Mouse (Mus musculus) embryonic facial prominence, embryonic 13.5 days (tissue): ENCODE measurements around the gene Cox14. TPM values are rescaled to one million over a fixed set of nuclear protein-coding genes. Genes with fewer than 3 reads are reported as not detected.

Source experiments
- ATAC-seq: fragments of 200-750 bp; cut with Nextera tagmentation; 2 replicates; pipeline ENCODE4 v1.8.0; 2017; ENCODE audit warnings: low read depth; ENCODE audit not compliant: insufficient number of reproducible peaks, insufficient read depth, low FRiP score, low TSS enrichment
- H3K27ac ChIP-seq: fragments of 300-500 bp; sonication (generic); 2 replicates; pipeline ENCODE4 v1.5.1; 2015; ENCODE audit warnings: moderate library complexity, mild to moderate bottlenecking, inconsistent platforms
- H3K27me3 ChIP-seq: fragments of 300-500 bp; sonication (generic); 2 replicates; pipeline ENCODE4 v1.6.1; 2015; ENCODE audit warnings: mild to moderate bottlenecking, inconsistent platforms
- H3K36me3 ChIP-seq: fragments of 300-500 bp; sonication (generic); 2 replicates; pipeline ENCODE4 v1.6.1; 2015; ENCODE audit warnings: mild to moderate bottlenecking, inconsistent platforms
- H3K4me1 ChIP-seq: fragments of 300-500 bp; sonication (generic); 2 replicates; pipeline ENCODE4 v1.6.1; 2015; ENCODE audit warnings: inconsistent platforms
- H3K4me2 ChIP-seq: fragments of 300-500 bp; sonication (generic); 2 replicates; pipeline ENCODE4 v1.6.1; 2015; ENCODE audit warnings: moderate library complexity, mild to moderate bottlenecking, inconsistent platforms
- H3K4me3 ChIP-seq: fragments of 300-500 bp; sonication (generic); 2 replicates; pipeline ENCODE4 v1.5.1; 2015; ENCODE audit warnings: mild to moderate bottlenecking, inconsistent platforms
- H3K9ac ChIP-seq: fragments of 300-500 bp; sonication (generic); 2 replicates; pipeline ENCODE4 v1.6.1; 2015; ENCODE audit warnings: mild to moderate bottlenecking, inconsistent platforms
- H3K9me3 ChIP-seq: fragments of 300-500 bp; sonication (generic); 2 replicates; pipeline ENCODE4 v1.6.1; 2016; ENCODE audit warnings: inconsistent platforms
- WGBS: fragments of 180-500 bp; shearing (Covaris S2); methylation state at CpG from one replicate; pipeline ENCODE4 v1.1.7; 2015; ENCODE audit warnings: mixed read lengths; 5-methylcytosine and 5-hydroxymethylcytosine counted together
- polyA plus RNA-seq: library from polyadenylated mRNA; unstranded; fragments of >200 nt; fragmentation: Nextera tagmentation; extraction: Ambion mirVana; gene quantifications from 2 replicates; pipeline ENCODE4 v1.2.1, GENCODE M21; 2015

Cox14 gene
- 144 and 179 TPM in 2 replicates for polyA plus RNA-seq

DNA sequence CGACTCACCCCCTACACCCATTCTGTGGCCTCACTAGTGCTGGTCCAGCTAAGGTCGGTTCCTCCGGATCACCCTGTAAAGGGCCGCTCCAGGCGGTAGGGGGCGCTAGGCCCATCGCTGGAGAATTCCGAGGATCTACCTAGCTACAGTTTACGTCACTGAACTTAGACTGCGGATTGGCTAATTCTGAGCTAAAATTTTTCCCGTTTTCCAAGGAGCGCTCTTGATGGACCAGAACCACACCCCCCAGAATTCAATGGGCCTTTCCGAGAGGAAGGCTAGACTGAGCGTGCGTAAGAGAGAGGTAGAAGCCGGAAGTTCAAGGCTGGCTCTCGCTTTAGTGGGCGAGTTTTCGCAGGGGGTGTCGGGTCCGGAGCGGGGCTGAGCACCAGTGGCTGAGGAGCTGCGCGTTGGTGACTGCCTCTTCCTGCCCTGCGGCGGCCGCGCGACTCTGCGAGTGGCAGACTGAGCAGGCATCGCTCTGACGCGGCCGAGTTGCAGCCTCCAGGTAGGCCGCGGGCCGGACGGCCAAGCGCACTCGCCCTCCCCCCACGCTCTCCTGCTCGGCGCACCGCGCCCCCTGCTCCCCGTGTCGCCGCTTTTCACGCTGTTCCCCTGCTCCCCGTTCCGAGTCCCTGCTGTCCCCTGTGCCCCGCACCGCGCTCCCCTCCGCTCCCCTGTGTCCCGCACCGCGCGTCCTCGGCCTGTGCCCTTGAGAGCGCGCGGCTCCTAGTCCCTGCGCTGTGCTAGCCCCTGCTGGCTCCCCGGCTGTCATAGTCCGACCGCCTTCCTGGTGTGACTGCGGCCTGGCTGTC lies at the start of gene Cox14:
Gene Cox14, plus strand, starts transcription at position 278 of the 815 bp plus-strand sequence.
- under 1% methylated on average over 68 of the region's 68 CpGs for whole genome bisulfite sequencing
- peak; percentile 94 for ATAC-seq
- H3K9ac ChIP-seq, result peak within 1 kb of the TSS; percentile 94

DNA sequence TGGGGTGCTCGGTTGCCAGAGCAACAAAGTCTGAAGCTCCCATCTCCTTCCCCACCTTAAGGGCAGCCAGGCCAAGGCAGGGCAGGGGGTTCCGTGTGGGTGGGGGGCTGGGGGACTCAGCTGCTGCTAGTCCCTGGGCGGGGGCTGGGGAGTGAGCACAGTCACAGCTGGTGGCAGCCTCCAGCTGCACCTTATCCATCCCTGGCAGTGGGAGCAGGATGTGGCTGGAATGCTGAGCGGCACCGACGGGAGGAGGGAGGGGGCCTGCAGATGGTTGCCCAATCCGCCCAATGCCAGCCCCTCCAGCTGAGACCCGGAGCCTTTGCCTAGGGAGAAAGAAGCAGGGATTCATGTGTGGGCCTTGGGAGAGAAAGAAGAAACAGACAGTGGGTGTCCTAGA lies 48.3 kb upstream of the Cox14 start:
- H3K4me1 ChIP-seq, result peaks cover 16% of the 10 kb centered on the region
- no peaks in the 10 kb centered on the region for H3K9me3 ChIP-seq
- 31% methylated on average over 8 of the region's 8 CpGs for WGBS
- no peaks in the 10 kb centered on the region for H3K36me3 ChIP-seq
- no peak for ATAC-seq
- H3K4me2 ChIP-seq, result no peak overlapping the region
- H3K27me3 ChIP-seq, result peaks cover 27% of the 10 kb centered on the region
- 0 out of 2 replicates have a peak overlapping the region, but pooled peaks have one; percentile 27 for H3K9ac ChIP-seq
- H3K27ac ChIP-seq, result no peak overlapping the region
- no peak overlapping the region for H3K4me3 ChIP-seq

More for the DNA sequence above, at the start of gene Cox14:
- Histone ChIP-seq H3K27me3 (no peaks in the 10 kb centered on the region), H3K36me3 (peaks cover 40% of the 10 kb centered on the region), H3K9me3 (0 out of 2 replicates have a peak, but pooled peaks cover 4% of the 10 kb centered on the region), H3K4me1 (peaks cover 23% of the 10 kb centered on the region), H3K4me2 (peak within 1 kb of the TSS; percentile 65), H3K4me3 (peak within 1 kb of the TSS; percentile 96), H3K27ac (peak within 1 kb of the TSS; percentile 91)

DNA sequence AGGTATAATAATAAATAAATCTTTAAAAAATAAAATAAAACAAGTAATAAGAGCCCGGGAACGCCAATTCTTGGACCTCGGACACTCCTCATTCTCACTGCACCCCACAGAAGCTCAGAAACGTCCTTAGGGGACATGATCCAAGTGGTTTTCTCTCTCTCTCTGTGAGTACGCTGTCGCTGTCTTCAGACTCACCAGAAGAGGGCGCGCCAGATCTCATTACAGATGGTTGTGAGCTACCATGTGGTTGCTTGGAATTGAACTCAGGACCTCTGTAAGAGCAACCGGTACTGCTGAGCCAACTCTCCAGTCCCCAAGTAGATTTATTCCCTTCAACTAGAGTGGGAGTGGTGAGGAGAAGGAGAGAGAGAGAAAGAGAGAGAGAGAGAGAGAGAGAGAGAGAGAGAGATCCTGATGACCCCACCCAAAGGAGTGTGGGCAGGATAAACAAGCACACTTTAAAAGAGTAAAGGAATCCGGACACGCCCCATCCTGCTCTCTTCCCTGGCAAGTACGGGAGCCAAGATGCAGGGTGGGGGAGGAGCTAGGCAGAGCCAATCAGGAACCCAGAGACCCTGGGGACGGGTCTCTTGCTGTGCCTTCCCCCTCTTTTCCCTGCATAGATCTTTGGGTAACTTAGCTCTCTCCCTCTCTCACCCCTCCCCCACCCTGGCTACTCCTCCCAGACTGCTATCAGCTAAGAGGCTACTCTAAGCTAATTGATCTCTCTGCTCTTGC lies 47.2 kb upstream of the Cox14 start:
- no peak overlapping the region for H3K4me3 ChIP-seq
- H3K9me3 ChIP-seq, result no peaks in the 10 kb centered on the region
- 0 out of 2 replicates have a peak overlapping the region, but pooled peaks have one; percentile 9 for H3K4me2 ChIP-seq
- no peak overlapping the region for H3K27ac ChIP-seq
- WGBS, result 10% methylated on average over 13 of the region's 13 CpGs
- H3K27me3 ChIP-seq, result peaks cover 16% of the 10 kb centered on the region
- H3K36me3 ChIP-seq, result no peaks in the 10 kb centered on the region
- H3K4me1 ChIP-seq, result peaks cover 16% of the 10 kb centered on the region
- no peak for ATAC-seq
- no peak overlapping the region for H3K9ac ChIP-seq

DNA sequence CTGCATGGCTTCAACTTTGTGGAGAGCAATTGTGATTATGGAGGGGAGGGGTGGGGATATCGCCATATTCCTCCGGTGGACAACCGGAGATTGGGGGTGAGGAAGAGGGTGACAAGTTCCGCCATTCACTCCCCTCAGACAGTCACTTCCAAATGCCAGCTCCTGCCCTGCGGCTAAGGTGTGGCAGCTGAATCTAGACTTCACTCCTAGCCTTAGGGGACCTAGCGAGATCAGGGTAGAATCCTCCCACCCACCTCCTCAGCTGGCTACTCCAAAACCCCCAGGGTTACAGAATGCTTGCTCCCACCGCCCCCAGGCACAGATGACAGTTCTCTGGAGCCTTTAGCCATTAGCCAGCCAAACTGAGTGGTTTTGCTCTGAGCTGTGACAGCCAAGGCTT lies 46.4 kb upstream of the Cox14 start:
- no peak overlapping the region for H3K4me2 ChIP-seq
- no peak overlapping the region for H3K4me3 ChIP-seq
- no peak for ATAC-seq
- H3K27me3 ChIP-seq, result peaks cover 9% of the 10 kb centered on the region
- no peak overlapping the region for H3K27ac ChIP-seq
- H3K36me3 ChIP-seq, result no peaks in the 10 kb centered on the region
- H3K9me3 ChIP-seq, result no peaks in the 10 kb centered on the region
- WGBS, result 63% methylated on average over 7 of the region's 7 CpGs
- H3K4me1 ChIP-seq, result peaks cover 16% of the 10 kb centered on the region
- no peak overlapping the region for H3K9ac ChIP-seq

DNA sequence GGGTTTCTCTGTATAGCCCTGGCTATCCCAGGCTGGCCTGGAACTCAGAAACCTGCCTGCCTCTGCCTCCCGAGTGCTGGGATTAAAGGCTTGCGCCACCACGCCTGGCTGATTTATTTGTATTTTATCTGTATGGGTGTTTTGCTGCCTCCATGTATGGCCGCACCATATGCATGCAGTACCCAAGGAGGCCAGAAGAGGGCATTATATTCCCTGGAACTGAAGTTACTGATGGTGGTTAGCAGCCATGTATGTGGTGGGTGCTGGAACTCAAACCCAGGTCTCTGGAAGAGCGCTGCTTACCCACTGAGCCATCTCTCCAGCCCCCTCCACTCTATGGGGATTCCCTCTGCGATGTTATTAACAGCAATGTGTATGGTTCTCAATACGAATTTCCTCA lies 42.5 kb upstream of the Cox14 start:
- H3K4me3 ChIP-seq, result no peak overlapping the region
- no peak overlapping the region for H3K27ac ChIP-seq
- 88% methylated on average over 7 of the region's 7 CpGs for WGBS
- H3K36me3 ChIP-seq, result no peaks in the 10 kb centered on the region
- no peaks in the 10 kb centered on the region for H3K9me3 ChIP-seq
- H3K4me2 ChIP-seq, result no peak overlapping the region
- H3K4me1 ChIP-seq, result peaks cover 8% of the 10 kb centered on the region
- H3K27me3 ChIP-seq, result no peaks in the 10 kb centered on the region
- no peak for ATAC-seq
- no peak overlapping the region for H3K9ac ChIP-seq

DNA sequence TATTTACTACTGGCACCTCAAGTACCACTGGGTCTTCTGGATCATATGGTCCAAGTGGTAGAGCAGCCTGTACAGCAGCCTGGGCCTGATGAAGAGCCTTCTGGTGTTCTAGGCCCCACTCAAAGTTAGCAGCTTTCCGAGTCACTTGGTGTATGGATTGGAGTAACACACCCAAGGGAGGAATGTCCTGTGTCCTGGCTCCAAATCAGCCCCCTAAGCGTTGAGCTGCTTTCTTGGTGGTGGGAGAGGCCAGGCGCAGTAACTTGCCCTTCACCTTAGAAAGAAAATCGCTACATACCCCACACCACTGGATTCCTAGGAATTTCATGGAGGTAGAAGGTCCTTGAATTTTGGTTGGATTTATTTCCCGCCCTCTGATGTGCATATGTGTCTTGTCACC lies 41.3 kb upstream of the Cox14 start:
- Histone ChIP-seq H3K4me1 (no peaks in the 10 kb centered on the region), H3K4me2 (no peak overlapping the region), H3K4me3 (no peak overlapping the region), H3K36me3 (no peaks in the 10 kb centered on the region), H3K27ac (no peak overlapping the region), H3K9ac (no peak overlapping the region), H3K9me3 (no peaks in the 10 kb centered on the region), H3K27me3 (no peaks in the 10 kb centered on the region)
- 89% methylated on average over 5 of the region's 5 CpGs for WGBS
- no peak for ATAC-seq

DNA sequence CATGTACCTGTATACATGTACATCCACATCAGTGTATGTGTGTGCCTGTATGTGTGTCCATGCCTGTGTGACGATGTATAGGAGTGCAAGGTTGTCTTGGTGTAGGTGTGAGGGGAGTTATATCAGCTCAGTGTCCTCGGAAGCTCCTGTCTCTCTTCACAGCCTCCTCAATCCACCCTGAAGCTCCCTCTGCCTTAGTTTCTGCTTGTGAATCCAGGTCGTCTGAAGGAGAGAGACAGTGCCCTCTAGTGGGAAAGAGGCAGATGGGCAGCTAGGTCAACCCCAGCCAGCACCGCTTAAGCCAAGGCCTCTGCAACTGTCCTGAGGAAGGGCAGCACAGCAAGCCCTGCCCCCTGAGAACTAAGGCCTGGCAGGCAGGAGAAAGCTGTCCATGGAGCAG lies 36.7 kb upstream of the Cox14 start:
- H3K4me2 ChIP-seq, result no peak overlapping the region
- no peak overlapping the region for H3K27ac ChIP-seq
- peaks cover 11% of the 10 kb centered on the region for H3K27me3 ChIP-seq
- no peaks in the 10 kb centered on the region for H3K9me3 ChIP-seq
- H3K4me1 ChIP-seq, result peaks cover 2% of the 10 kb centered on the region; the same call in 1 of the 2 replicates
- no peaks in the 10 kb centered on the region for H3K36me3 ChIP-seq
- ATAC-seq, result no peak
- H3K9ac ChIP-seq, result no peak overlapping the region
- 7% methylated on average over 4 of the region's 4 CpGs for WGBS
- H3K4me3 ChIP-seq, result no peak overlapping the region

DNA sequence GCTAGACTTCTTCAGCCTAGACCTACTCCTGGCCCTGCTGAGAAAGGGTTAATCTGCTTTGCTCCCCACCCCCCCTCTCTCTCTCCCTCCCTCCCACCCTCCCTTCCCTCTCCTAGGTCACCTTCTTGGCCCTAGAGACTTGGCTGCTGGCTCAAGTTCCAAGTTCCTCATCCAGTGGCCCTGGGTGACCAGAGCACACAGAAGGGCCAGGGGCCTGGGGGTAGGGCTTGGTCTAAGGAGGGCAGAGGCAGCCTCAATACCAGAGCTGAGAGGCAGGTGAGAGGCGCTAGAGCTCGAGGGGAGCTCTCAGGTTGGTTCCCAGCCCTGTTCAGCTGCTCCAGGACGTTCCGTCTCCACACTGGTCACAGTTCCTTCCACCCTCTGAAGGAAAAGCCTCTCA lies 34.5 kb upstream of the Cox14 start:
- no peak overlapping the region for H3K4me3 ChIP-seq
- H3K9me3 ChIP-seq, result no peaks in the 10 kb centered on the region
- H3K4me2 ChIP-seq, result no peak overlapping the region
- H3K36me3 ChIP-seq, result no peaks in the 10 kb centered on the region
- peaks cover 13% of the 10 kb centered on the region for H3K27me3 ChIP-seq
- WGBS, result 12% methylated on average over 4 of the region's 4 CpGs
- no peak overlapping the region for H3K27ac ChIP-seq
- 0 out of 2 replicates have a peak overlapping the region, but pooled peaks have one; percentile 32 for H3K9ac ChIP-seq
- H3K4me1 ChIP-seq, result peaks cover 2% of the 10 kb centered on the region; the same call in 1 of the 2 replicates
- ATAC-seq, result no peak

DNA sequence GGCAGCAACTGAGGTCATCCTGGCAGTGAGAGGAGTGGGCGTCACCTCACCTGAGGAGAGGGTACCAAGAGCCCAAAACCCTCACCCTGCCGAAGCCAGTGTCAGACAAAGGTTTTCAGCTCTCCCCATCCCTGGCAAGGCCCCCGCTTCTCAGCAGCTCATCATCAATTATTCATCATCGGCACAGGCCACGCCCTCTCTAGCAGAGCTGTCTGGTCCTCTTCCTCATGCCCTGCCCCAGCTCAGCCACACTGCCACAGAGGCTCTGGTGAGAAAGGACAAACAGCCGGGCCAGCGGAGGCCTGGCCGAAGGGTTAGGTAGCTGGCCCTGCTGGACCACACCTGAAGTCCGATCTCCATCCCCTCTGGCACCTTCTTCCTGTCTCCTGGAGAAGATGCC lies 33.4 kb upstream of the Cox14 start:
- no peaks in the 10 kb centered on the region for H3K36me3 ChIP-seq
- no peak overlapping the region for H3K9ac ChIP-seq
- H3K9me3 ChIP-seq, result no peaks in the 10 kb centered on the region
- no peak overlapping the region for H3K4me2 ChIP-seq
- no peak overlapping the region for H3K27ac ChIP-seq
- WGBS, result 64% methylated on average over 9 of the region's 9 CpGs
- ATAC-seq, result no peak
- H3K4me1 ChIP-seq, result peaks cover 2% of the 10 kb centered on the region; the same call in 1 of the 2 replicates
- H3K4me3 ChIP-seq, result no peak overlapping the region
- peaks cover 20% of the 10 kb centered on the region for H3K27me3 ChIP-seq

DNA sequence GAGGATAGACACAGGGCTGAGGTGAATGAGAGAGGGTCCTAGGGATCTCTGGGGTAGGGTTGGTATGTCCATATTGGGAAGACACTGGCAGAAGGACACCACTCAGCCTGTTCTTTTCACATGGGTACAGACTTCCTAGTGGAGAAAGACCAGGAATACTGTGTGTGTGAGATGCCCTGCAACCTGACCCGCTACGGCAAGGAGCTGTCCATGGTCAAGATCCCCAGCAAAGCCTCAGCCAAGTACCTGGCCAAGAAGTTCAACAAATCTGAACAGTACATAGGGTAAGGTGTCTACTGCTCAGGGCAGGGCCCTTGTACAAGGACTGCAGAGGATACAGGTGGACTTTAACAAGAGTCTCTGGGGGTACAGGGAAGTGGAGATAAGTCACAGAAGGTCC lies 28.1 kb upstream of the Cox14 start:
- Histone ChIP-seq H3K9me3 (no peaks in the 10 kb centered on the region), H3K27ac (no peak overlapping the region), H3K4me2 (no peak overlapping the region), H3K4me3 (no peak overlapping the region), H3K36me3 (no peaks in the 10 kb centered on the region), H3K27me3 (peaks cover 28% of the 10 kb centered on the region), H3K9ac (no peak overlapping the region), H3K4me1 (peaks cover 14% of the 10 kb centered on the region)
- ATAC-seq, result no peak
- WGBS, result 14% methylated on average over 2 of the region's 2 CpGs

DNA sequence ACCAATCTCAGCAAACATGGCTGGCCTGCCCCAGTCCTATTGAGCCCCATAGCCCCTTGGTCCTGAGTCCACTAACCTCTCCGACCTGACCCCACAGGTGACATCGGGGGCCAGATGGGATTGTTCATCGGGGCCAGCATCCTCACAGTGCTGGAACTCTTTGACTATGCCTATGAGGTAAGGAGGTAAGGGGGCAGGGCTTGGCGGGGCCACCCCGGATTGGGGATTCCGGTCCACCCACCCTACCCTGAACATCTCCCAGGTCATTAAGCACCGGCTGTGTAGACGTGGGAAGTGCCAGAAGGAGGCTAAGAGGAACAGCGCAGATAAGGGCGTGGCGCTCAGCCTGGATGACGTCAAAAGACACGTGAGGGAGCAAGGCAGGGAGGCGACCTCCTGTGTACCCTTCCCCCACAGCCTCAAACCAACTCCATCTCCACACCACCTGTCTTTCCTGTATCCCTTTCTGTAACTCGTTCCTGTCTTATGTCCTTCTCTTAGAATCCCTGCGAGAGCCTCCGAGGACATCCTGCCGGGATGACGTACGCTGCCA lies 26.8 kb upstream of the Cox14 start:
- no peak overlapping the region; the same call in 1 of the 2 replicates for H3K4me3 ChIP-seq
- H3K27ac ChIP-seq, result no peak overlapping the region
- WGBS, result 32% methylated on average over 20 of the region's 20 CpGs
- H3K4me1 ChIP-seq, result peaks cover 24% of the 10 kb centered on the region
- peak overlapping the region; percentile 22; the same call in 1 of the 2 replicates for H3K4me2 ChIP-seq
- no peak for ATAC-seq
- no peaks in the 10 kb centered on the region for H3K36me3 ChIP-seq
- no peaks in the 10 kb centered on the region for H3K9me3 ChIP-seq
- H3K9ac ChIP-seq, result 0 out of 2 replicates have a peak overlapping the region, but pooled peaks have one; percentile 6
- H3K27me3 ChIP-seq, result peaks cover 28% of the 10 kb centered on the region
